Mouse (Mus musculus): Measurements from ENCODE around the gene Gm13119. TPM values are rescaled to one million over a fixed set of nuclear protein-coding genes. Genes with fewer than 3 reads are reported as not detected.

Gm13119 gene
- polyA plus RNA-seq, 1 experiment from 2014 or later = not detected

- 62% methylated on average over 9 of the region's 9 CpGs for WGBS
- no peak within 1 kb of the TSS for H3K27ac ChIP-seq (ENCODE audit: low read length)
- H3K9me3 ChIP-seq (replicated peaks; ENCODE audit: control insufficient read depth, low read length) = no peaks in the 10 kb centered on the region
- no peaks in the 10 kb centered on the region for H3K4me1 ChIP-seq (ENCODE audit: control insufficient read depth, insufficient read depth, low read length)
- no peaks in the 10 kb centered on the region for H3K36me3 ChIP-seq (ENCODE audit: control insufficient read depth, insufficient read depth)
- H3K9ac ChIP-seq (ENCODE audit: low read length) = no peak within 1 kb of the TSS
- H3K4me2 ChIP-seq (ENCODE audit: low read depth, low read length) = no peak within 1 kb of the TSS
- no peaks in the 10 kb centered on the region for H3K27me3 ChIP-seq (ENCODE audit: control insufficient read depth, insufficient read depth, low read length)
- ATAC-seq (replicated peaks; ENCODE audit: extremely low read depth, insufficient read depth, low FRiP score) = no peak
- H3K4me3 ChIP-seq (ENCODE audit: low read length) = no peak within 1 kb of the TSS
Observed at GRCm38 (mm10) chr4:144408290-144408689, 50.5 kb downstream of the Gm13119 start, which contains the start of gene Pramef12. Pramef12 (minus strand) TSS chr4:144408464.

Other genes with a start within 250 kb of the Gm13119 start
- not detected in 2 replicates for gene Oog3, start 195.3 kb upstream of the Gm13119 start, polyA plus RNA-seq (2015; fragmentation: Nextera tagmentation; extraction: Ambion mirVana)
- not detected in 2 replicates for gene Oog2, start 167.2 kb upstream of the Gm13119 start, polyA plus RNA-seq (2015; fragmentation: Nextera tagmentation; extraction: Ambion mirVana)
- gene C87977, start 144.6 kb upstream of the Gm13119 start, polyA plus RNA-seq (2015; fragmentation: Nextera tagmentation; extraction: Ambion mirVana) = not detected in 2 replicates
- not detected in 2 replicates for gene Pramel5, start 77.5 kb upstream of the Gm13119 start, polyA plus RNA-seq (2015; fragmentation: Nextera tagmentation; extraction: Ambion mirVana)
- gene Gm13128, start 27.7 kb upstream of the Gm13119 start, polyA plus RNA-seq (2015; fragmentation: Nextera tagmentation; extraction: Ambion mirVana) = not detected in 2 replicates
- not detected in 2 replicates for gene Pramef20, start 20.0 kb downstream of the Gm13119 start, polyA plus RNA-seq (2015; fragmentation: Nextera tagmentation; extraction: Ambion mirVana)
- gene Pramef12, start 50.5 kb downstream of the Gm13119 start, polyA plus RNA-seq (2015; fragmentation: Nextera tagmentation; extraction: Ambion mirVana) = 0.05 TPM in 1 of 2 replicates, not detected in the other
- not detected in 2 replicates for gene 1700012P22Rik, start 80.8 kb downstream of the Gm13119 start, polyA plus RNA-seq (2015; fragmentation: Nextera tagmentation; extraction: Ambion mirVana)
- not detected in 2 replicates for gene Gm9944, start 95.4 kb downstream of the Gm13119 start, polyA plus RNA-seq (2015; fragmentation: Nextera tagmentation; extraction: Ambion mirVana)
- not detected in 2 replicates for gene Aadacl3, start 105.8 kb downstream of the Gm13119 start, polyA plus RNA-seq (2015; fragmentation: Nextera tagmentation; extraction: Ambion mirVana)
- not detected in 2 replicates for gene 9430007A20Rik, start 161.9 kb downstream of the Gm13119 start, polyA plus RNA-seq (2015; fragmentation: Nextera tagmentation; extraction: Ambion mirVana)
- not detected in 2 replicates for gene Gm13124, start 207.2 kb downstream of the Gm13119 start, polyA plus RNA-seq (2015; fragmentation: Nextera tagmentation; extraction: Ambion mirVana)